Mouse (Mus musculus): ENCODE results near the gene Lrrn2. TPM values are rescaled to one million over a fixed set of nuclear protein-coding genes. Genes with fewer than 3 reads are reported as not detected.

Lrrn2 gene
- total RNA-seq, 2 experiments from 2014 or later: not detected

GRCm38 (mm10) chr1:132922257-132922656, 42.2 kb downstream of the Lrrn2 start:
- ATAC-seq (replicated peaks; ENCODE audit: low FRiP score, poor library complexity, severe bottlenecking): no peak

- no peak for ATAC-seq (replicated peaks; ENCODE audit: low FRiP score, poor library complexity, severe bottlenecking)
These were observed 45.2 kb downstream of the Lrrn2 start for GRCm38 (mm10) chr1:132925270-132925669.

- ATAC-seq (replicated peaks; ENCODE audit: low FRiP score, poor library complexity, severe bottlenecking): no peak
These were observed 48.2 kb downstream of the Lrrn2 start for GRCm38 (mm10) chr1:132928032-132928906.

GRCm38 (mm10) chr1:132928907-132929250, 48.8 kb downstream of the Lrrn2 start:
- ATAC-seq (replicated peaks; ENCODE audit: low FRiP score, poor library complexity, severe bottlenecking): no peak

GRCm38 (mm10) chr1:132930291-132930690, 50.2 kb downstream of the Lrrn2 start:
- no peak for ATAC-seq (replicated peaks; ENCODE audit: low FRiP score, poor library complexity, severe bottlenecking)

- ATAC-seq (replicated peaks; ENCODE audit: low FRiP score, poor library complexity, severe bottlenecking): no peak
These were observed 52.3 kb downstream of the Lrrn2 start for GRCm38 (mm10) chr1:132932421-132932820.

GRCm38 (mm10) chr1:132934856-132935255, 54.8 kb downstream of the Lrrn2 start:
- ATAC-seq (replicated peaks; ENCODE audit: low FRiP score, poor library complexity, severe bottlenecking): no peak

GRCm38 (mm10) chr1:132937296-132938030, 57.4 kb downstream of the Lrrn2 start:
- no peak for ATAC-seq (replicated peaks; ENCODE audit: low FRiP score, poor library complexity, severe bottlenecking)

- no peak for ATAC-seq (replicated peaks; ENCODE audit: low FRiP score, poor library complexity, severe bottlenecking)
These were observed 58.9 kb downstream of the Lrrn2 start for GRCm38 (mm10) chr1:132938975-132939374.

- no peak for ATAC-seq (replicated peaks; ENCODE audit: low FRiP score, poor library complexity, severe bottlenecking)
These were observed 65.8 kb downstream of the Lrrn2 start for GRCm38 (mm10) chr1:132945826-132946225.

GRCm38 (mm10) chr1:132947811-132948210, 67.7 kb downstream of the Lrrn2 start:
- no peak for ATAC-seq (replicated peaks; ENCODE audit: low FRiP score, poor library complexity, severe bottlenecking)

- no peak for ATAC-seq (replicated peaks; ENCODE audit: low FRiP score, poor library complexity, severe bottlenecking)
These were observed 76.7 kb downstream of the Lrrn2 start for GRCm38 (mm10) chr1:132956809-132957208.

GRCm38 (mm10) chr1:132961751-132962150, 81.7 kb downstream of the Lrrn2 start:
- no peak for ATAC-seq (replicated peaks; ENCODE audit: low FRiP score, poor library complexity, severe bottlenecking)

- ATAC-seq (replicated peaks; ENCODE audit: low FRiP score, poor library complexity, severe bottlenecking): no peak
These were observed 84.0 kb downstream of the Lrrn2 start for GRCm38 (mm10) chr1:132964106-132964505.

- ATAC-seq (replicated peaks; ENCODE audit: low FRiP score, poor library complexity, severe bottlenecking): no peak
These were observed 84.6 kb downstream of the Lrrn2 start for GRCm38 (mm10) chr1:132964691-132965090.

GRCm38 (mm10) chr1:132968659-132969058, 88.6 kb downstream of the Lrrn2 start:
- ATAC-seq (replicated peaks; ENCODE audit: low FRiP score, poor library complexity, severe bottlenecking): 0 out of 2 replicates have a peak, but pooled peaks have one; percentile 67

GRCm38 (mm10) chr1:132977402-132977801, 97.3 kb downstream of the Lrrn2 start:
- ATAC-seq (replicated peaks; ENCODE audit: low FRiP score, poor library complexity, severe bottlenecking): 0 out of 2 replicates have a peak, but pooled peaks have one; percentile 13

- ATAC-seq (replicated peaks; ENCODE audit: low FRiP score, poor library complexity, severe bottlenecking): no peak
These were observed 101.2 kb downstream of the Lrrn2 start for GRCm38 (mm10) chr1:132981232-132981631.

GRCm38 (mm10) chr1:132982728-132983127, 102.7 kb downstream of the Lrrn2 start:
- ATAC-seq (replicated peaks; ENCODE audit: low FRiP score, poor library complexity, severe bottlenecking): 0 out of 2 replicates have a peak, but pooled peaks have one; percentile 45

GRCm38 (mm10) chr1:132988556-132989459, 108.7 kb downstream of the Lrrn2 start:
- ATAC-seq (replicated peaks; ENCODE audit: low FRiP score, poor library complexity, severe bottlenecking): peak; percentile 47; the same call in 1 of the 2 replicates
